Mouse (Mus musculus) stomach, embryonic 15.5 days (tissue): ENCODE results near the gene Pelp1. TPM values are rescaled to one million over a fixed set of nuclear protein-coding genes. Genes with fewer than 3 reads are reported as not detected.

ENCODE experiments used
- ATAC-seq: fragments of 200-750 bp; cut with Nextera tagmentation; 2 replicates; pipeline ENCODE4 v1.8.0; 2017; ENCODE audit warnings: low read depth, moderate number of reproducible peaks, moderate TSS enrichment; ENCODE audit not compliant: insufficient read depth, low FRiP score
- H3K27ac ChIP-seq: fragments of 300-500 bp; sonication (generic); 2 replicates; pipeline ENCODE4 v1.5.1; 2015; ENCODE audit warnings: mild to moderate bottlenecking, inconsistent platforms
- H3K27me3 ChIP-seq: fragments of 300-500 bp; sonication (generic); replicated peaks from 2 replicates; pipeline ENCODE4 v1.6.1; 2015; ENCODE audit warnings: inconsistent platforms
- H3K36me3 ChIP-seq: fragments of 300-500 bp; sonication (generic); 2 replicates; pipeline ENCODE4 v1.6.1; 2015; ENCODE audit warnings: inconsistent platforms
- H3K4me1 ChIP-seq: fragments of 300-500 bp; sonication (generic); 2 replicates; pipeline ENCODE4 v1.6.1; 2015; ENCODE audit warnings: inconsistent platforms
- H3K4me2 ChIP-seq: fragments of 300-500 bp; sonication (generic); 2 replicates; pipeline ENCODE4 v1.6.1; 2015; ENCODE audit warnings: mild to moderate bottlenecking, inconsistent platforms
- H3K4me3 ChIP-seq: fragments of 300-500 bp; sonication (generic); replicated peaks from 2 replicates; pipeline ENCODE4 v1.5.1; 2015; ENCODE audit warnings: inconsistent platforms
- H3K9ac ChIP-seq: fragments of 300-500 bp; sonication (generic); 2 replicates; pipeline ENCODE4 v1.6.1; 2015; ENCODE audit warnings: inconsistent platforms
- H3K9me3 ChIP-seq: fragments of 300-500 bp; sonication (generic); 2 replicates; pipeline ENCODE4 v1.6.1; 2016; ENCODE audit warnings: inconsistent platforms
- WGBS: fragments of 180-500 bp; shearing (Covaris S2); methylation state at CpG from one replicate; pipeline ENCODE4 v1.1.7; 2015; 5-methylcytosine and 5-hydroxymethylcytosine counted together
- polyA plus RNA-seq: library from polyadenylated mRNA; unstranded; fragments of >200 nt; fragmentation: Nextera tagmentation; extraction: Ambion mirVana; gene quantifications from 2 replicates; pipeline ENCODE4 v1.2.1, GENCODE M21; 2015

Pelp1 gene
- 31.5 and 33.8 TPM in 2 replicates for polyA plus RNA-seq

GRCm38 (mm10) chr11:70409594-70410296 is at the start of gene Pelp1:
Gene Pelp1, minus strand, starts transcription at chr11:70410031.
- peaks cover 20% of the 10 kb centered on the region for H3K4me1 ChIP-seq
- H3K4me3 ChIP-seq, result peak within 1 kb of the TSS; percentile 76
- peak; percentile 97 for ATAC-seq
- H3K27ac ChIP-seq, result peak within 1 kb of the TSS; percentile 65; the same call in 1 of the 2 replicates
- H3K9me3 ChIP-seq, result no peaks in the 10 kb centered on the region
- no peaks in the 10 kb centered on the region for H3K27me3 ChIP-seq
- H3K9ac ChIP-seq, result peak within 1 kb of the TSS; percentile 87
- H3K36me3 ChIP-seq, result 0 out of 2 replicates have a peak, but pooled peaks cover 4% of the 10 kb centered on the region
- peak within 1 kb of the TSS; percentile 83 for H3K4me2 ChIP-seq
- WGBS, result under 1% methylated on average over 59 of the region's 59 CpGs

GRCm38 (mm10) chr11:70458688-70459600 is 49.1 kb upstream of the Pelp1 start, which contains the start of gene Zmynd15:
Gene Zmynd15, plus strand, starts transcription at chr11:70459433.
- no peak for ATAC-seq

GRCm38 (mm10) chr11:70453261-70454044 is 43.6 kb upstream of the Pelp1 start:
- H3K9me3 ChIP-seq, result no peaks in the 10 kb centered on the region
- no peak for ATAC-seq
- peak overlapping the region; percentile 76; the same call in 1 of the 2 replicates for H3K4me2 ChIP-seq
- no peaks in the 10 kb centered on the region for H3K27me3 ChIP-seq
- H3K4me3 ChIP-seq, result no peak overlapping the region
- no peak overlapping the region for H3K27ac ChIP-seq
- peaks cover 6% of the 10 kb centered on the region; the same call in 1 of the 2 replicates for H3K4me1 ChIP-seq
- WGBS, result 86% methylated on average over 9 of the region's 9 CpGs
- no peak overlapping the region for H3K9ac ChIP-seq
- no peaks in the 10 kb centered on the region for H3K36me3 ChIP-seq

More at GRCm38 (mm10) chr11:70458688-70459600, 49.1 kb upstream of the Pelp1 start, which contains the start of gene Zmynd15:
- WGBS, result 15% methylated on average over 32 of the region's 32 CpGs
- Histone ChIP-seq H3K4me3 (peak within 1 kb of the TSS; percentile 62), H3K4me1 (peaks cover 10% of the 10 kb centered on the region; the same call in 1 of the 2 replicates), H3K4me2 (peak within 1 kb of the TSS; percentile 99), H3K27me3 (no peaks in the 10 kb centered on the region), H3K9ac (peak within 1 kb of the TSS; percentile 47; the same call in 1 of the 2 replicates), H3K36me3 (no peaks in the 10 kb centered on the region), H3K9me3 (no peaks in the 10 kb centered on the region), H3K27ac (no peak within 1 kb of the TSS)

- no peaks in the 10 kb centered on the region for H3K9me3 ChIP-seq
- WGBS, result under 1% methylated on average over 46 of the region's 46 CpGs
- H3K4me3 ChIP-seq, result peak within 1 kb of the TSS; percentile 69
- no peaks in the 10 kb centered on the region for H3K27me3 ChIP-seq
- peak; percentile 98 for ATAC-seq
- H3K4me1 ChIP-seq, result peaks cover 6% of the 10 kb centered on the region; the same call in 1 of the 2 replicates
- peak within 1 kb of the TSS; percentile 76 for H3K4me2 ChIP-seq
- H3K9ac ChIP-seq, result peak within 1 kb of the TSS; percentile 67
- H3K27ac ChIP-seq, result peak within 1 kb of the TSS; percentile 98
- no peaks in the 10 kb centered on the region for H3K36me3 ChIP-seq
Measured at GRCm38 (mm10) chr11:70451797-70452498, 42.1 kb upstream of the Pelp1 start, which contains the start of gene Med11. Gene Med11, plus strand, starts transcription at chr11:70451919.

- no peak overlapping the region for H3K4me3 ChIP-seq
- H3K27ac ChIP-seq, result no peak overlapping the region
- H3K4me2 ChIP-seq, result 0 out of 2 replicates have a peak overlapping the region, but pooled peaks have one; percentile 76
- no peak overlapping the region for H3K9ac ChIP-seq
- 83% methylated on average over 2 of the region's 2 CpGs for WGBS
- no peak for ATAC-seq
- H3K9me3 ChIP-seq, result no peaks in the 10 kb centered on the region
- H3K36me3 ChIP-seq, result no peaks in the 10 kb centered on the region
- peaks cover 6% of the 10 kb centered on the region; the same call in 1 of the 2 replicates for H3K4me1 ChIP-seq
- H3K27me3 ChIP-seq, result no peaks in the 10 kb centered on the region
Measured at GRCm38 (mm10) chr11:70450926-70451325, 41.1 kb upstream of the Pelp1 start.

- H3K36me3 ChIP-seq, result no peaks in the 10 kb centered on the region
- no peaks in the 10 kb centered on the region for H3K9me3 ChIP-seq
- no peak overlapping the region for H3K4me2 ChIP-seq
- no peak overlapping the region for H3K27ac ChIP-seq
- no peak overlapping the region for H3K4me3 ChIP-seq
- ATAC-seq, result no peak
- WGBS, result 77% methylated on average over 1 of the region's 1 CpGs
- H3K9ac ChIP-seq, result no peak overlapping the region
- H3K27me3 ChIP-seq, result no peaks in the 10 kb centered on the region
- no peaks in the 10 kb centered on the region for H3K4me1 ChIP-seq
Measured at GRCm38 (mm10) chr11:70447373-70447772, 37.5 kb upstream of the Pelp1 start.

- Histone ChIP-seq H3K9me3 (no peaks in the 10 kb centered on the region), H3K4me2 (no peak overlapping the region), H3K36me3 (no peaks in the 10 kb centered on the region), H3K27me3 (no peaks in the 10 kb centered on the region), H3K9ac (no peak overlapping the region), H3K4me3 (no peak overlapping the region), H3K4me1 (no peaks in the 10 kb centered on the region), H3K27ac (no peak overlapping the region)
- WGBS, result 48% methylated on average over 3 of the region's 3 CpGs
- no peak for ATAC-seq
Measured at GRCm38 (mm10) chr11:70446756-70447155, 36.9 kb upstream of the Pelp1 start.

- no peaks in the 10 kb centered on the region for H3K27me3 ChIP-seq
- no peaks in the 10 kb centered on the region for H3K9me3 ChIP-seq
- H3K4me2 ChIP-seq, result no peak overlapping the region
- 61% methylated on average over 6 of the region's 6 CpGs for WGBS
- 0 out of 2 replicates have a peak overlapping the region, but pooled peaks have one; percentile 17 for H3K27ac ChIP-seq
- ATAC-seq, result peak; percentile 67; the same call in 1 of the 2 replicates
- H3K4me1 ChIP-seq, result no peaks in the 10 kb centered on the region
- H3K9ac ChIP-seq, result no peak overlapping the region
- H3K36me3 ChIP-seq, result peaks cover 5% of the 10 kb centered on the region; the same call in 1 of the 2 replicates
- no peak overlapping the region for H3K4me3 ChIP-seq
Measured at GRCm38 (mm10) chr11:70444667-70445066, 34.8 kb upstream of the Pelp1 start.

- Histone ChIP-seq H3K4me3 (no peak overlapping the region), H3K27me3 (no peaks in the 10 kb centered on the region), H3K4me1 (no peaks in the 10 kb centered on the region), H3K9ac (no peak overlapping the region), H3K36me3 (peaks cover 9% of the 10 kb centered on the region), H3K27ac (no peak overlapping the region), H3K4me2 (no peak overlapping the region), H3K9me3 (no peaks in the 10 kb centered on the region)
- 70% methylated on average over 3 of the region's 3 CpGs for WGBS
- no peak for ATAC-seq
Measured at GRCm38 (mm10) chr11:70443964-70444363, 34.1 kb upstream of the Pelp1 start.

- H3K36me3 ChIP-seq, result peaks cover 18% of the 10 kb centered on the region
- no peak for ATAC-seq
- 90% methylated on average over 7 of the region's 7 CpGs for WGBS
- no peaks in the 10 kb centered on the region for H3K9me3 ChIP-seq
- no peak overlapping the region for H3K27ac ChIP-seq
- no peaks in the 10 kb centered on the region for H3K27me3 ChIP-seq
- no peak overlapping the region for H3K4me3 ChIP-seq
- no peaks in the 10 kb centered on the region for H3K4me1 ChIP-seq
- H3K4me2 ChIP-seq, result no peak overlapping the region
- no peak overlapping the region for H3K9ac ChIP-seq
Measured at GRCm38 (mm10) chr11:70441882-70442281, 32.1 kb upstream of the Pelp1 start.
